Mouse (Mus musculus) urinary bladder, postnatal 36 days (tissue): ENCODE results near the gene Gimap3.

ENCODE experiments used
- DNase-seq, 2 experiments: peaks; one replicate each; pipeline ENCODE4 v3.0.0; 2022; ENCODE audit warnings: low spot score in 2 of 2, mixed read lengths in 1 of 2

Gene Gimap3

DNA sequence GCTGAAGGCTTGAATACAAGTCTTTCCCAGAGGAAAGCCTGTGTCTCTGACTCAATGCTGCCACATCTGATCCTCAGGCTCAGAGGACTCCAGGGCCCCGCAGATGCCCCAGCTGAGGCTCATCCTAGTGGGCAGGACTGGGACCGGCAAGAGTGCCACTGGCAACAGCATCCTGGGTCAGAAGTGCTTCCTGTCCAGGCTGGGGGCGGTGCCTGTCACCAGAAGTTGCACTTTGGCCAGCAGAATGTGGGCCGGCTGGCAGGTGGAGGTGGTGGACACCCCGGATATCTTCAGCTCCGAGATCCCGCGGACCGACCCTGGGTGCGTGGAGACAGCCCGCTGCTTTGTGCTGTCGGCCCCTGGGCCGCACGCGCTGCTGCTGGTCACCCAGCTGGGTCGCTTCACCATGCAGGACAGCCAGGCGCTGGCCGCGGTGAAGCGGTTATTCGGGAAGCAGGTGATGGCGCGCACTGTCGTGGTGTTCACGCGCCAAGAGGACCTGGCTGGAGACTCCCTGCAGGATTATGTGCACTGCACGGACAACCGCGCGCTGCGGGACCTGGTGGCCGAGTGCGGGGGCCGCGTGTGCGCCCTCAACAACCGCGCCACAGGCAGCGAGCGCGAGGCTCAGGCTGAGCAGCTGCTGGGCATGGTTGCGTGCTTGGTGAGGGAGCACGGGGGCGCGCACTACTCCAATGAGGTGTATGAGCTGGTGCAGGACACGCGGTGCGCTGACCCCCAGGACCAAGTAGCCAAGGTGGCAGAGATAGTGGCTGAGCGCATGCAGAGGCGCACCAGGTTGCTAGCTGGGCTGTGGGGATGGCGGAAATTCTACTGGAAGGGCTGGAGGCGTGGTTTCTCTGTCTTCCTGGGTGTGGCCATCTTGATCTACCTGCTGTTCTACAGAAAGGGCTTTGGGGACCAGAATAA lies 28.0 kb downstream of the Gimap3 start:
- no peak for DNase-seq

DNA sequence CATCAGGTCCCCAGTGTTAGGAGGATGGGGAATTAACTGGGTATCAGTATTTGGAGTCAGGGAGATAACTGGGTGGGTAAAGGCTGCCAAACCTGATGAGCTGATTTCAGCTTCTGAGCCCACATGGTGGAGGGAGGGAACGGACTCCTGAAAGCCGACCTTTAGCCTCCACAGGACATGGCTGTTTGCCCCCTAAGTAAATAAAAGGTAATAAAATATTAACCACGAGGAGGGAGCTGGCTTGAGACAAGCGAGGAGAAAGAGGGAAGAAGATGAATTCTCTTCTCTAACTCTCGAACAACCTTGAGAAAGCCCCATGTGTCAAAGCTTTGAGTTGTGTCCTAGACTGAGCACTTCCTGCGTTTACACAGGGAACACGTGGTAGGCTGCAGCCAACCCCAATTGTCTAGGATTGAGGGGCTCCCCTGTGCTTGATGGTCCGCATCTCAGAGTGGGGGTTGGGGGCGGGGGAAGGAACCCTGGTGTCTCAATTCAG lies 28.9 kb downstream of the Gimap3 start:
- no peak for DNase-seq

GRCm38 (mm10) chr6:48741273-48741672 lies 29.4 kb downstream of the Gimap3 start:
- no peak for DNase-seq

DNA sequence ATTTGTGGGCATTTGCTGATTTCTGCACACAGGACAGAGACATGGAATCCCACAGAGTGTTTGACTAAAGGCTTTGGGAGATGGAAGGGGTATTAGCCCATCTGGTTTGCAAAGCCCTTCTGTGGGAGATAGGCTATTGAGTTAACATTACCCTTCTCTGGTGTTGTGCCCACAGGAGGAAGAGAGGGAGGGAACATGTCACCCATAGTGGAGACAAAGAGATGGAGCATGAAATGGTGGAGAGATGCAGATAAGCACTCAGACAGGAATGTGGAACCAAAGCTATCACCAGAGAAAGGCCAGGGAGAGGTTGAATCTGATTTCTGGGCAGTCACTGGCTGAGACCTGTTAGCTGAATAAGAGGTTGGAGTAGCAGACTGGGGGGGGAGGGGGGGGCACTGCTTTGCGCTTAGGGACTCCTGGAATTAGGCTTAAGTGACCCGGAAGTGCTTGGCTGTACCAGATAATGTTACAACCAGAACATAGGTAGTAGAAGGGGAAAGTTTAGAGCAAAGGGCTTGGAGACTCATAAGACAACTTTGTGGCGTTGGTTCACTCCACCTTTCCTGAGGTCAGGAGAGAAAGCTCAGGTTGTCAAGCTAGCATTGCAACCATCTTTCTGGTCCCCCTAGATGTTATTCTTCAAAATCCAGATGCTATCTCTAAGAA lies 30.0 kb downstream of the Gimap3 start:
- DNase-seq, result no peak

GRCm38 (mm10) chr6:48739780-48740055 lies 30.9 kb downstream of the Gimap3 start:
- no peak for DNase-seq

DNA sequence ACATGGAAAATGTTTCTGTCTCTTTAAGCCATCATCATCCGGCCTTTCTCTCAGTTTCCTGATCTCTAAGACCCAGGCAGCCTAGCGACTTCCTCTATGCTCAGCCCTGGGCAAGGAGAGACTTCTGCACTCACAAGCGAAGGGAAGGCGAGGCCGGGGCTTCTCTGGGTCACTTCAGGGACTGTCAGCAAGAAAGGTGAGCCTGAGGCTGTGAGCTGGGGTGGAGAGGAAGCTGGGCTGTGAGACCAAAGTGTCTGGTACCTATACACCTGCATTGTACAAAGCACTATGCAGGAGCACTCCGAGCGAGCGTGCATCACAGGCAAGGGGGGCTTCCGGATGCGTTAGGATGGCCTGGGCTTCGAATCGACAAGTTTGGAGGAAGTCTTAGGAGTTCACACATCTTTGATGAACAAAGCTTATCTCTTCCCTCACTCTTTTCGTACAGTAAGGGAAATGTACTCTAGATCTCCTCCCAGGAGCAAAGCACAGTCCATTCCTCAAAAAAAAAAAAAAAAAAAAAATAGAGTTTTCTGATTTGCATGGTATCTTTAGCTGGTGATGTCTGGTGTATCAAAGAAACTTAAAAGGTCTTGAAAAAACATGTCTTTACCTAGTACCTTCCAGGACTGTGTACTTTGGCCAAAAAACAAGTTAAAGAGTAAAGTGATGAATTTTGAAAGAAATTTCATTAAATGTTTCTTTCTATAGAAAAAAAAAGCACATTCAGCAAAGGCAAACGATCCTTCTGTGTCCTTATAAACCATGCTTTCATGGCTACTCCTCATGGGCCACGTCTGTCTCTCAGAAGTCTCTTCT lies 31.5 kb downstream of the Gimap3 start, which contains the start of gene Gimap1:
TSS of gene Gimap1 (plus strand) at position 94 of the 819 bp plus-strand sequence.
- no peak for DNase-seq

DNA sequence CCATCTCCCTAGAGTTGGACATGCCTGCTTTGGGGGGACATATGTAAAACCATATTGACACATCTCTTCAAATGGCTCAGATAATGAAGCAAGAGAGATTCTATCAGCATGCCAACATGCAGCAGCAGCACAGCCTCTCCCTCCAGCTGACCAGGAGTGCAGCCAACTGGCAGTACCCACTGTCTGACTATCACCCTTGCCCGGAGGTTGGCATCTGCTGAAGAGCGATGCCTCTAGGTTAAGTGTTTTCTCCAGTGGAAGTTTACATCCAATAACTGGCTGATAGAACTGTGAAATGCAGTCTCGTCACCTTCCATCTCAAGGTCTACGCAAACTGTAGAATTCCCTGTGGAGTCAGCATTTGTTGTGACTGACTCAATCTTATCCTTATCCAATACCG lies 33.0 kb downstream of the Gimap3 start:
- no peak for DNase-seq

- DNase-seq, result no peak
Observed at GRCm38 (mm10) chr6:48737053-48737452, 33.6 kb downstream of the Gimap3 start.

DNA sequence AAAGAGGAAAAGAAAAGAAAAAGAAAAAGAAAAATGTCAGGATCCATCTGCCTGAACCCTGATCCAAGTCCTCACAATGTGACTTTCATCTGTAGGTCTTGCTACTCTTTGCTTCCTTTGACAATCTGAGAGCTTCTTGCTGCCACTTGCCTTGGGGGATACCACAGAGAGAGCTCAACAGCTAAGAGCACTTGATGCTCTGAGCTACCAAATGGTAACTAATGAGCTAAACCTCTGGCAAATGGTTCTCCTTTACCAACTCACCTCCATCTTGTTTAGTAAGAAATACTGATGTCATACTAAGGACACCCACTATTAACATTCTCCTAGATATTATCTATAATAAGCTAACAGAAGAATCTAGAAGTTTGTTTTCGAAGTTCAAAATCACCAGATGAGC lies 37.0 kb downstream of the Gimap3 start:
- DNase-seq, result no peak

DNA sequence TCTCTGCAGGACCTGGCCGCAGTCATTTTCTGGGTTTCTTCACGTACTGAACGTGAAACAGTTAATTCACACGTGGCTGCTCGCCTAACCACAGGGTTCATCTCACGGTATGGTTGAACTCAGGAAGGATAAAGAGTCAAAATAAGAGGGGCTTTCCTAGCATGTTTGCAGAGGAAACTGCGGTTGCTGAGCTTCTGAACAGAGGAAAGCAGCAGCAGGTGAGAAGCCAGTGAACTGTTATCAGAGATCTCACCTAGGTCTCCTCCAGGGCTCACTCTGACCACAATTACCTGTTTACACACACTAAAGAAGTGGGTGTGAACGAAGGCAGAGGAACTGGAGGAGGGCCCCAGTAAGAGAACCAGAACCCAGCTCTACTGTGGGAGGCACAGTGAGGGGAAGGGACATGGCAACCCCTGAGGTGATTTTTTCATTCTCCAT lies 37.8 kb downstream of the Gimap3 start:
- DNase-seq, result no peak

- DNase-seq, result no peak
Observed at GRCm38 (mm10) chr6:48727761-48728160, 42.9 kb downstream of the Gimap3 start.

DNA sequence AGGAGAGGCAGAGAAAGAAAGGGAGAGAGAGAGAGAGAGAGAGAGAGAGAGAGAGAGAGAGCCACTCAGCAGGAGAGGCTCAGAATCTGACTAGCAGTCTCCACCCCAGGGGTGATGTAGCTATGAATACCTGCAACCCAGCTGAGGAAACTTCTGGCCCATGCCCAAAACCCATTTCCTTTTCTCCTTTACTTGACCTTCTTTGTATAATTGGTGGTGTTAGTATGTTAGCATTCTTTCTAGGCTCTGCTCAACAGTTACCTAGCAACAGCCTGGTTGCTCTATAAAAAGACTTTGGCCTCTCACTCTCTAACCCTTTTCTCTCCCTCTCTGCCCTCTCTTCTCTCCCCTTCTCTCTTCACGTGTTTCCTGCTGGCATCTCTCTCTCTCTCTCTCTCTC lies 45.2 kb downstream of the Gimap3 start:
- DNase-seq, result no peak

DNA sequence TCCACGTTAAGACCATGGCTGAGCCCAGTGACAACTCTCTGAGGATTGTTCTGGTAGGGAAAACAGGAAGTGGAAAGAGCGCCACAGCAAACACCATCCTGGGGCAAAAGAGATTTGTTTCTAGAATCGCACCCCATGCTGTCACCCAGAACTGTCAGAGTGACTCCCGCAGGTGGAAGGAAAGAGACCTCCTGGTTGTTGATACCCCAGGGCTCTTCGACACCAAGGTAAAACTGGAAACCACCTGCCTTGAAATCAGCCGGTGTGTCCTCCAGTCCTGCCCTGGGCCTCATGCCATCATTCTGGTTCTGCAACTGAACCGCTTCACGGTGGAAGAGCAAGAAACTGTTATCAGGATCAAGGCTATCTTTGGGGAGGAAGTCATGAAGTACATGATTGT lies 47.2 kb downstream of the Gimap3 start:
- no peak for DNase-seq

GRCm38 (mm10) chr6:48720326-48720725 lies 50.3 kb downstream of the Gimap3 start:
- no peak for DNase-seq

GRCm38 (mm10) chr6:48718455-48718854 lies 52.2 kb downstream of the Gimap3 start, which contains the start of the genes Gm28053 and Gimap7:
Gene Gm28053 (plus strand): TSS chr6:48718607.
Gene Gimap7 (plus strand): TSS chr6:48718621.
- DNase-seq, result no peak
